Mouse (Mus musculus): ENCODE measurements at regions not wholly inside any gene's neighbourhood (a gene's known extent, or its start where the extent isn't known, plus 50 kb on each side); places are given as distances from the start of the nearest gene placed in this dataset.

GRCm38 (mm10) chr1:73857497-73857896 lies 266.8 kb downstream of the Tns1 start:
- DNase-seq (ENCODE audit: low read depth): no peak

- DNase-seq (ENCODE audit: low read depth): no peak
These were observed 267.4 kb downstream of the Tns1 start for GRCm38 (mm10) chr1:73856811-73857210.

- DNase-seq (ENCODE audit: low read depth): no peak
These were observed 268.9 kb downstream of the Tns1 start for GRCm38 (mm10) chr1:73855306-73855705.

- no peak for DNase-seq (ENCODE audit: low read depth)
These were observed 270.4 kb downstream of the Tns1 start for GRCm38 (mm10) chr1:73853851-73854250.

GRCm38 (mm10) chr1:73850173-73851014 lies 273.9 kb downstream of the Tns1 start:
- no peak for DNase-seq (ENCODE audit: low read depth)

- DNase-seq (ENCODE audit: low read depth): no peak
These were observed 275.9 kb downstream of the Tns1 start for GRCm38 (mm10) chr1:73848370-73848769.

GRCm38 (mm10) chr1:73847126-73847525 lies 277.1 kb downstream of the Tns1 start:
- no peak for DNase-seq (ENCODE audit: low read depth)

GRCm38 (mm10) chr1:73845115-73845514 lies 279.1 kb downstream of the Tns1 start:
- no peak for DNase-seq (ENCODE audit: low read depth)

GRCm38 (mm10) chr1:73844574-73844973 lies 279.7 kb downstream of the Tns1 start:
- DNase-seq (ENCODE audit: low read depth): no peak

- no peak for DNase-seq (ENCODE audit: low read depth)
These were observed 284.9 kb downstream of the Tns1 start for GRCm38 (mm10) chr1:73839351-73839750.

- DNase-seq (ENCODE audit: low read depth): no peak
These were observed 287.6 kb downstream of the Tns1 start for GRCm38 (mm10) chr1:73836680-73837079.

- no peak for DNase-seq (ENCODE audit: low read depth)
These were observed 289.7 kb downstream of the Tns1 start for GRCm38 (mm10) chr1:73834566-73834965.

- DNase-seq (ENCODE audit: low read depth): no peak
These were observed 293.6 kb downstream of the Tns1 start for GRCm38 (mm10) chr1:73830486-73831132.

GRCm38 (mm10) chr1:73828996-73829395 lies 295.3 kb downstream of the Tns1 start:
- DNase-seq (ENCODE audit: low read depth): peak; percentile 35

GRCm38 (mm10) chr1:73826243-73826930 lies 297.9 kb downstream of the Tns1 start:
- DNase-seq (ENCODE audit: low read depth): peak; percentile 61

- DNase-seq (ENCODE audit: low read depth): no peak
These were observed 299.7 kb downstream of the Tns1 start for GRCm38 (mm10) chr1:73824406-73825184.

GRCm38 (mm10) chr1:73823726-73824125 lies 300.5 kb downstream of the Tns1 start:
- DNase-seq (ENCODE audit: low read depth): no peak

GRCm38 (mm10) chr1:73822616-73823015 lies 301.6 kb downstream of the Tns1 start:
- no peak for DNase-seq (ENCODE audit: low read depth)

- no peak for DNase-seq (ENCODE audit: low read depth)
These were observed 303.5 kb downstream of the Tns1 start for GRCm38 (mm10) chr1:73820701-73821100.

GRCm38 (mm10) chr1:73807206-73807605 lies 317.0 kb downstream of the Tns1 start:
- DNase-seq (ENCODE audit: low read depth): no peak

GRCm38 (mm10) chr1:73805156-73805555 lies 319.1 kb downstream of the Tns1 start:
- DNase-seq (ENCODE audit: low read depth): no peak

- DNase-seq (ENCODE audit: low read depth): no peak
These were observed 324.3 kb downstream of the Tns1 start for GRCm38 (mm10) chr1:73799996-73800395.
